Mouse (Mus musculus): ENCODE data around the gene Epn1. TPM values are rescaled to one million over a fixed set of nuclear protein-coding genes. Genes with fewer than 3 reads are reported as not detected.
"Not testable (repeated sequence)": the region's sequence is repeated elsewhere in the genome, so short reads cannot be mapped to it uniquely, and the experiment has no call there.

Epn1 gene
- polyA plus RNA-seq, 1 experiment from 2014 or later: 56.2 TPM

- H3K27me3 ChIP-seq (ENCODE audit: control insufficient read depth, insufficient read depth, low read length): peaks cover 19% of the 10 kb centered on the region
- ATAC-seq (ENCODE audit: low FRiP score) (peak; percentile 83), DNase-seq (ENCODE audit: low spot score, missing footprints) (no peak)
- H3K27ac ChIP-seq (ENCODE audit: low read depth, low read length): peak within 1 kb of the TSS; percentile 99
- peaks cover 25% of the 10 kb centered on the region for H3K4me1 ChIP-seq (ENCODE audit: control insufficient read depth, insufficient read depth, low read length)
- peak within 1 kb of the TSS; percentile 93 for H3K9ac ChIP-seq (ENCODE audit: low read length)
- H3K4me2 ChIP-seq: peak within 1 kb of the TSS; percentile 92
- WGBS: under 1% methylated on average over 56 of the region's 65 CpGs
- no peaks in the 10 kb centered on the region for H3K9me3 ChIP-seq (ENCODE audit: control insufficient read depth, low read length)
- H3K4me3 ChIP-seq (ENCODE audit: low read depth, low read length): peak within 1 kb of the TSS; percentile 80
- peaks cover 8% of the 10 kb centered on the region; the same call in 1 of the 2 replicates for H3K36me3 ChIP-seq (ENCODE audit: control insufficient read depth, insufficient read depth, low read length)
Observed at GRCm38 (mm10) chr7:5061774-5062359, 18.2 kb upstream of the Epn1 start, which contains the start of gene U2af2. U2af2 (plus strand) TSS chr7:5062143.

DNA sequence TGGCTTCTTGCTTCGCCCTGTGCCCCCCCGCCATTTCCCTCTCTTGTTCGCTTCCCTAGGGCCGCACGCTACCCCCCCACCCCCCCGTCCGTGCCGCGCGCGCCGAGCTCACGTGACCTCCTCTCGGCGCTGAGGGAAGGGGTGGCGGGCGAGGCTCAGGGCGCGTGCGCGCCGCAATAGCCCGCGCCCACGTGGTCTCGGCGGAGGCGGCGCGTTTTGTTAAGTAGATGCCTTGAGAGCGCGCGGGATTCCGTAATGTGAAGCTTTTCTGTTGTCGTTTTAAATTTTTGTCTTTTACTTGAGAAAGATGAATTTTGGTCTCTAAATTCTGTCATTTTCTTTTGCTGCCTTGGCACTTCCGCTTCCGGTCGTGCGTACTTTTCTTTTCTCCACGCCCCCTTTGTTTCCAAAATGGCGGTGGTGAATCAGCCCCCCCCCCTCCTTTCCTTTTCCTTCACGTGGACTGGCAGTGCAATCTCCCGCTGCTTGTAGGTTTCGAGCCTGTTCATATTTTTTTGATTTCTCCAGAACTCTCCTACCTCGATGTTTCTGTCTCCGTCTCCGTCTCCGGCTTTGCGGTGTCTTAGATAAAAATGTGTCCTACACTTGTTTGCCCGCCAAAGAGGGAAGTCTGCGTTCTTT, 17.6 kb upstream of the Epn1 start:
- peaks cover 8% of the 10 kb centered on the region; the same call in 1 of the 2 replicates for H3K36me3 ChIP-seq (ENCODE audit: control insufficient read depth, insufficient read depth, low read length)
- H3K4me2 ChIP-seq: peak overlapping the region; percentile 92
- H3K9ac ChIP-seq (ENCODE audit: low read length): peak overlapping the region; percentile 93
- no peaks in the 10 kb centered on the region for H3K9me3 ChIP-seq (ENCODE audit: control insufficient read depth, low read length)
- H3K27me3 ChIP-seq (ENCODE audit: control insufficient read depth, insufficient read depth, low read length): peaks cover 12% of the 10 kb centered on the region
- DNase-seq (ENCODE audit: low spot score, missing footprints): peak; percentile 98
- H3K27ac ChIP-seq (ENCODE audit: low read depth, low read length): peak overlapping the region; percentile 99
- WGBS: under 1% methylated on average over 44 of the region's 51 CpGs
- peak; percentile 66 for ATAC-seq (ENCODE audit: low FRiP score)
- peaks cover 22% of the 10 kb centered on the region for H3K4me1 ChIP-seq (ENCODE audit: control insufficient read depth, insufficient read depth, low read length)
- peak overlapping the region; percentile 80 for H3K4me3 ChIP-seq (ENCODE audit: low read depth, low read length)

DNA sequence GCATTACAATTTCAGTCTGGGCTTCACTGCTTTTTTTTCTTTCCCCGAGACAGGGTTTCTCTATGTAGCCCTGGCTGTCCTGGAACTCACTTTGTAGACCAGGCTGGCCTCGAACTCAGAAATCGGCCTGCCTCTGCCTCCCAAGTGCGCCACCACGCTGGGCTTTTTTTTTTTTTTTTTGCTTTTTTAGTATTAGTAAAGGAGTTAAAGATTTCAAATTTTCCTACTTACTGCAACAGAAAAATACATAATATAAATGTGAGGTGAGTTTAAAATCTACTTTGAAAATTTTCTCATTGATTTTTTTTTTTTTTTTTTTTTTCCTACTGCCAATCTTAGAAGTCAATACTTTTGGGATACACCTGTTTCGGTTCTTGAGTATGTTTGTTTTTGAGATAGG, 15.1 kb upstream of the Epn1 start:
- H3K9me3 ChIP-seq (ENCODE audit: control insufficient read depth, low read length): no peaks in the 10 kb centered on the region
- no peaks in the 10 kb centered on the region for H3K27me3 ChIP-seq (ENCODE audit: control insufficient read depth, insufficient read depth, low read length)
- no peak overlapping the region for H3K4me2 ChIP-seq
- 93% methylated on average over 6 of the region's 6 CpGs for WGBS
- peaks cover 25% of the 10 kb centered on the region; the same call in 1 of the 2 replicates for H3K36me3 ChIP-seq (ENCODE audit: control insufficient read depth, insufficient read depth, low read length)
- no peak overlapping the region for H3K4me3 ChIP-seq (ENCODE audit: low read depth, low read length)
- no peak overlapping the region for H3K9ac ChIP-seq (ENCODE audit: low read length)
- H3K27ac ChIP-seq (ENCODE audit: low read depth, low read length): no peak overlapping the region
- DNase-seq (ENCODE audit: low spot score, missing footprints) (no peak), ATAC-seq (ENCODE audit: low FRiP score) (no peak)
- peaks cover 19% of the 10 kb centered on the region for H3K4me1 ChIP-seq (ENCODE audit: control insufficient read depth, insufficient read depth, low read length)

GRCm38 (mm10) chr7:5073586-5073985, 6.4 kb upstream of the Epn1 start:
- H3K4me2 ChIP-seq: no peak overlapping the region
- H3K36me3 ChIP-seq (ENCODE audit: control insufficient read depth, insufficient read depth, low read length): peaks cover 47% of the 10 kb centered on the region
- no peaks in the 10 kb centered on the region for H3K4me1 ChIP-seq (ENCODE audit: control insufficient read depth, insufficient read depth, low read length)
- DNase-seq (ENCODE audit: low spot score, missing footprints) (no peak), ATAC-seq (ENCODE audit: low FRiP score) (no peak)
- H3K4me3 ChIP-seq (ENCODE audit: low read depth, low read length): no peak overlapping the region
- H3K9ac ChIP-seq (ENCODE audit: low read length): no peak overlapping the region
- no peaks in the 10 kb centered on the region for H3K9me3 ChIP-seq (ENCODE audit: control insufficient read depth, low read length)
- no peaks in the 10 kb centered on the region for H3K27me3 ChIP-seq (ENCODE audit: control insufficient read depth, insufficient read depth, low read length)
- WGBS: 86% methylated on average over 1 of the region's 1 CpGs
- no peak overlapping the region for H3K27ac ChIP-seq (ENCODE audit: low read depth, low read length)

DNA sequence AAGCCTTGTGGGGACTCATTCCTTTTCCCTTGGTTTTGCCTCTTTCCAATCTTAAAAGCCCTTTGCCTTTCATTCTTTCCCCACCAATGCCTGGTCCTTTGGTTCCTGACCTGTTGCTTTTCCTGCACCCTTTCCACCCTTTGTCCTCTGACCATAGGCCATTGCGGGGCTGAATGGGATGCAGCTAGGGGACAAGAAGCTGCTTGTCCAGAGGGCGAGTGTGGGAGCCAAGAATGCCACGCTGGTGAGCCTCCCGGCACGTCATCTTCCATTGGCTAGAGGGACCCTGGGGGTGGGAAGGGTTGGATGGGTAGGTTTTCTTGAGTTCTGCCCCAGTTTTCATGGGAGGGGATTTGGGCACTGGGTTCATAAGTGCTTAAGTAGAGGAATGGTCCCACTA, 5.1 kb upstream of the Epn1 start:
- H3K4me3 ChIP-seq (ENCODE audit: low read depth, low read length): no peak overlapping the region
- H3K4me2 ChIP-seq: no peak overlapping the region
- DNase-seq (ENCODE audit: low spot score, missing footprints): no peak
- peaks cover 39% of the 10 kb centered on the region for H3K36me3 ChIP-seq (ENCODE audit: control insufficient read depth, insufficient read depth, low read length)
- ATAC-seq (ENCODE audit: low FRiP score): no peak
- H3K4me1 ChIP-seq (ENCODE audit: control insufficient read depth, insufficient read depth, low read length): no peaks in the 10 kb centered on the region
- H3K9me3 ChIP-seq (ENCODE audit: control insufficient read depth, low read length): no peaks in the 10 kb centered on the region
- H3K27ac ChIP-seq (ENCODE audit: low read depth, low read length): no peak overlapping the region
- 89% methylated on average over 5 of the region's 5 CpGs for WGBS
- no peaks in the 10 kb centered on the region for H3K27me3 ChIP-seq (ENCODE audit: control insufficient read depth, insufficient read depth, low read length)
- H3K9ac ChIP-seq (ENCODE audit: low read length): no peak overlapping the region

DNA sequence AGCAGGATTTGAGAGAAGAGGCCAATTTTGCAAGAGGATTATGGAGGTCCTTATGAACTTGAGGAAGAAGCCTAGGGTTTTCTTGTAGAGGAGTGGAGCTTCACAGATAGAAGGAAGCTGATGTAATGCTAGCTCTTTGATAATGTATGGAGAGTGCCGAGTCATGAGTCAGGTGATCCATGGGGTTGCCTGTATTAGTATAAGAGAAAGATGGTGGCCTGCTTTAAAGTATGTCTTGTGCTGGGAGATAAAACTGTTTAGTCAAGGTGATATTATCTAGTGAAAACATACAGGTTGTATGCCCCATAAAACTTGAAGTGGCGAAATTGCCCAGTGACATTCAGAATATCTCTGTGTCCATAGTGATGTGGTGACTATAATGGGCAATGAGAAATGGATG, 3.1 kb upstream of the Epn1 start:
- DNase-seq (ENCODE audit: low spot score, missing footprints) (no peak), ATAC-seq (ENCODE audit: low FRiP score) (no peak)
- no peaks in the 10 kb centered on the region for H3K27me3 ChIP-seq (ENCODE audit: control insufficient read depth, insufficient read depth, low read length)
- no peak overlapping the region for H3K4me3 ChIP-seq (ENCODE audit: low read depth, low read length)
- H3K4me1 ChIP-seq (ENCODE audit: control insufficient read depth, insufficient read depth, low read length): peaks cover 10% of the 10 kb centered on the region
- no peak overlapping the region for H3K27ac ChIP-seq (ENCODE audit: low read depth, low read length)
- H3K9ac ChIP-seq (ENCODE audit: low read length): no peak overlapping the region
- 91% methylated on average over 2 of the region's 2 CpGs for WGBS
- no peak overlapping the region for H3K4me2 ChIP-seq
- no peaks in the 10 kb centered on the region for H3K9me3 ChIP-seq (ENCODE audit: control insufficient read depth, low read length)
- H3K36me3 ChIP-seq (ENCODE audit: control insufficient read depth, insufficient read depth, low read length): peaks cover 29% of the 10 kb centered on the region; the same call in 1 of the 2 replicates

DNA sequence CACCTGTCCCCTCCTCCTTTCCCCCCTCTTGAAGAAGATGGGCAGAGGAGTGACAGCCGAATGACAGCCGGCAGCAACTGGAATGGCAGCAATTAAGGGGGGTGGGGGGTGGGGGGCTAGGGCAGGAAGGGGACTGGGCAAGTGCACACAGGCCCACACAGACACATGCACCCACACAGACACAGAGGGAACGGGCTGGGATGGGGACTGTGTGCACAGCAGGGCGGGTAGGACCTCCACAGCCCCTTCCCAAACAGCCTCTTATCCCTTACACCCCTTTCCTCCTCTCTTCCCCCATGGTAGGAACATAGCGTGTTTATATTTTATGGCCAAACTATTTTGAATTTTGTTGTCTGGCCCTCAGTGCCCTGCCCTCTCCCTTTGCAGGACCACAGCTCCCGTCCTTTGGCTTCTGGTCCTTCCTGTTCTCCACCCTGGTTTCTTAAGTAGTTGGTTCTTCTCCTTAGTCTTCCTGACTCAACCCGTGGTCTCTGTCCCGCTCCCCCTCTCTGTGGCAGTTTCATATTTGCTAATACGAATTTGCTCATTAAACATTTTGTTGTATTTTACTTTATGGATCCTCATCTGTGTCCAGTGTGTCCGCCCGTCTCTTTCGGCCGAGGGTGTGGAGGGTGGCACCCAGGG, 548 bp upstream of the Epn1 start:
- not testable (repeated sequence) for DNase-seq (ENCODE audit: low spot score, missing footprints)
- peak; percentile 49 for ATAC-seq (ENCODE audit: low FRiP score)
- peak overlapping the region; percentile 96; the same call in 1 of the 2 replicates for H3K9ac ChIP-seq (ENCODE audit: low read length)

DNA sequence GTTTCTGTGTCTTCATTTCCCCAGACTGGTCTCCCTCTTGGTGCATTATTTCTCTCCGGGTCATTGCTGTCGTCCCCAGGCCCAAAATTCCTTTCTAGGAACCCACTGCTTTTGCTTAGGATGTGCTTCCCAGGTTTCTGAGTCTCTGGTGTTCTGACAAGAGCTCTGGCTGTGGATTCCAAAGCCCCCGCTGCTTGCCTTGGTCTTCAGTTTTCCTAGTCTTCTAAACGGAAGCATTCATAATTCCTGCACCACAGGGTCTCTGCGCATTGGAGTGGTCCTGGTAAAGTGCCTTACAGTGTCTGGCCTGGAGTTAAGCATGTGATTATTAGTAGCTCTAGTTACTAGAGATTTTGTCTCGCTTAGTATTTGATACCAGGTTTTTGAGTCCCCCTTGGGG, 780 bp downstream of the Epn1 start:
- Histone ChIP-seq H3K4me3 (ENCODE audit: low read depth, low read length) (peak overlapping the region; percentile 98), H3K4me2 (peak overlapping the region; percentile 60), H3K9me3 (ENCODE audit: control insufficient read depth, low read length) (no peaks in the 10 kb centered on the region), H3K36me3 (ENCODE audit: control insufficient read depth, insufficient read depth, low read length) (peaks cover 21% of the 10 kb centered on the region), H3K27ac (ENCODE audit: low read depth, low read length) (peak overlapping the region; percentile 71; the same call in 1 of the 2 replicates), H3K9ac (ENCODE audit: low read length) (peak overlapping the region; percentile 96), H3K27me3 (ENCODE audit: control insufficient read depth, insufficient read depth, low read length) (no peaks in the 10 kb centered on the region), H3K4me1 (ENCODE audit: control insufficient read depth, insufficient read depth, low read length) (peaks cover 12% of the 10 kb centered on the region)
- no peak for DNase-seq (ENCODE audit: low spot score, missing footprints)
- WGBS: 21% methylated on average over 6 of the region's 6 CpGs
- no peak for ATAC-seq (ENCODE audit: low FRiP score)

More for the DNA sequence above, 548 bp upstream of the Epn1 start:
- H3K4me3 ChIP-seq (ENCODE audit: low read depth, low read length): peak overlapping the region; percentile 98
- H3K4me2 ChIP-seq: peak overlapping the region; percentile 60; the same call in 1 of the 2 replicates
- not testable (repeated sequence) for H3K27ac ChIP-seq (ENCODE audit: low read depth, low read length); H3K27me3 ChIP-seq (ENCODE audit: control insufficient read depth, insufficient read depth, low read length); H3K9me3 ChIP-seq (ENCODE audit: control insufficient read depth, low read length)
- WGBS: 40% methylated on average over 8 of the region's 13 CpGs
- peaks cover 12% of the 10 kb centered on the region for H3K4me1 ChIP-seq (ENCODE audit: control insufficient read depth, insufficient read depth, low read length)
- H3K36me3 ChIP-seq (ENCODE audit: control insufficient read depth, insufficient read depth, low read length): peaks cover 27% of the 10 kb centered on the region

DNA sequence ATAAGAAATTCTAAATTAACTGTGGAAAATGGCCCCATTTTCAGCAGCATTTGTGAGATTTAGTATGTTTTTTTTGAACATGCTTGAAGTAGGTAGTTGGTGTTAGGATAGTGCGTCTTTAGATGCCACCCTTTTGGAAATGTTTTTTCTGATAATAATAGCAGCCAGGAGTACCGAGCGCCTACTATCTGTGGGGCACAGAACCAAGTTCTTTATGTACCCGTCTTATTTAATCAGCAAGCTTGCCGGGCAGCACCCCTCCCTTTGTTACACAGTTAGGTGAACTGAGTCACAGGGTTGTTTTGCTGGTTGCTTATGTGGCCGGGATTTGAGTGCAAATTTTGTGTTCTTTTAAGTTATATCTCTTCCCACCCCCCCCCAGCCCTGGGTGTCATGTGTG, 1.2 kb downstream of the Epn1 start:
- no peaks in the 10 kb centered on the region for H3K9me3 ChIP-seq (ENCODE audit: control insufficient read depth, low read length)
- H3K27me3 ChIP-seq (ENCODE audit: control insufficient read depth, insufficient read depth, low read length): no peaks in the 10 kb centered on the region
- ATAC-seq (ENCODE audit: low FRiP score) (no peak), DNase-seq (ENCODE audit: low spot score, missing footprints) (no peak)
- peak overlapping the region; percentile 96 for H3K9ac ChIP-seq (ENCODE audit: low read length)
- peak overlapping the region; percentile 60 for H3K4me2 ChIP-seq
- peak overlapping the region; percentile 98 for H3K4me3 ChIP-seq (ENCODE audit: low read depth, low read length)
- 81% methylated on average over 6 of the region's 6 CpGs for WGBS
- H3K36me3 ChIP-seq (ENCODE audit: control insufficient read depth, insufficient read depth, low read length): peaks cover 19% of the 10 kb centered on the region
- no peak overlapping the region for H3K27ac ChIP-seq (ENCODE audit: low read depth, low read length)
- H3K4me1 ChIP-seq (ENCODE audit: control insufficient read depth, insufficient read depth, low read length): peaks cover 12% of the 10 kb centered on the region
